Mouse (Mus musculus) brain, adult 2 months (tissue): ENCODE data around the gene Ak4.
"Not testable (repeated sequence)": the region's sequence is repeated elsewhere in the genome, so short reads cannot be mapped to it uniquely, and the experiment has no call there.

Experiments used
- DNase-seq: peaks from one replicate; pipeline ENCODE4 v3.0.0; 2011; ENCODE audit warnings: low read depth, low spot score

The Ak4 gene

GRCm38 (mm10) chr4:101419151-101419910, at the start of gene Ak4:
Ak4 (plus strand) TSS chr4:101419277.
- DNase-seq = peak; percentile 76

DNA sequence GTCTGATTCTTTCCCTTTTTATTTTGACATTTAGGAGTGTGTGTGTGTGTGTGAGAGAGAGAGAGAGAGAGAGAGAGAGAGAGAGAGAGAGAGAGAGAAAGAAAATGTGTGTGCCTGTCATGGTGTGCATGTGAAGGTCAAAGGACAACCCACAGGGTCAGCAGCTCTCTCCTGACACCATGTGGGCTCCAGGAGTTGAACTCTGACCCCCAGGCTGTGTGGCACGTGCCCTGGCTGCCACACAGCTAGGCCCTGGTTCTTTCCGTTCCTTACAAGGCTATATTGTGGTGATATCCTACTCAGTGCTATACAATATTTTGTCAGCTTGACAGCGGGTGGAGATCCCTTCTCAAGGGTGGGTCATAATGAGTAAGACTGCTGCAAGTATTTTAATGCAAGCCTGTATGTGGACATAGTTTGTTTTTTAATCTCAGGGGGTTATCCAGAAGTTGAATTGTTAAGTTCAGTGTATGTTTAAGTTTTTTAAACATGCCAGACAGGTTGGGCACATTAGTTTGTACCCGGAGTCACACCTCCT, 49.3 kb upstream of the Ak4 start:
- DNase-seq = no peak

- DNase-seq = no peak
These were observed 46.8 kb upstream of the Ak4 start for GRCm38 (mm10) chr4:101372283-101372682.

- no peak for DNase-seq
These were observed 46.3 kb upstream of the Ak4 start for GRCm38 (mm10) chr4:101372751-101373150.

DNA sequence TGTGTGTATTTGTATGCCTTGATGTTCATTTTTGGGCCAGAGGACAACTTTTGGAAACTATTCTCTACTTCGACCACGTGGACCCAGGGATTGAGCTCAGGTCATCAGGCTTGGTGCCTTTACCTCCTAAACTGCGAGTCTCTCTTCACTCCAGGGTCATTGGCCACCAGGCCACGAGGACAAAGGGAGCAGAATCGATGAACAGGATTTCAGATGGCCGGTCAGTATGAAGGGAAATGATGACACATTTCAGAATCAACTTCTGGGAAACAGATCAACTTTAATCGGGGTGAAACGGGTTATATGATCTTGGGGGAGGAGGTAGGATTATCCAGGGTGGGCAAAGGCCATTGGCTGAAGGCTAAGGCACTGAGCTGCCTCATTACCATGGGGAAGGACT, 45.0 kb upstream of the Ak4 start:
- DNase-seq = no peak

DNA sequence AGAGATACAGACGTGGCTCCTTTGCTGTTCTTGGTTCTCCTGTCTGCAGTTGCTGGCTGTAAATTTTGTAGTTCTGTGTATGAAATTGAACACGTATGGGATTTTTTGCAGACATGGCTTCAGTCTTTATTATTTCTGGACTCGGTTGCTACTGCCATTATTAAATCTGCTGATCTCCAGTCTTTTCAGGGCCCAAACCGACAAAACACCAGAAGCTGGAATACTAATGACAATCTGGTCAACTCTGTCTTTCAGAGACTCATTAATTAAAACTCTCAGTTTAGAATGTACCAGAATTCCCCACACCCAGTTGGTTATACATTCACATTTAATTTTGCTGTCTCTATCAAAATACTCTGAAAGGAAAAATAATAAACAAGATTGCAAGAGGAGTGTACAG, 42.2 kb upstream of the Ak4 start:
- DNase-seq = no peak

GRCm38 (mm10) chr4:101378241-101378640, 40.8 kb upstream of the Ak4 start:
- DNase-seq = no peak

- DNase-seq = no peak
These were observed 40.3 kb upstream of the Ak4 start for GRCm38 (mm10) chr4:101378778-101379177.

- peak; percentile 71 for DNase-seq
These were observed 34.1 kb upstream of the Ak4 start for GRCm38 (mm10) chr4:101385002-101385401.

DNA sequence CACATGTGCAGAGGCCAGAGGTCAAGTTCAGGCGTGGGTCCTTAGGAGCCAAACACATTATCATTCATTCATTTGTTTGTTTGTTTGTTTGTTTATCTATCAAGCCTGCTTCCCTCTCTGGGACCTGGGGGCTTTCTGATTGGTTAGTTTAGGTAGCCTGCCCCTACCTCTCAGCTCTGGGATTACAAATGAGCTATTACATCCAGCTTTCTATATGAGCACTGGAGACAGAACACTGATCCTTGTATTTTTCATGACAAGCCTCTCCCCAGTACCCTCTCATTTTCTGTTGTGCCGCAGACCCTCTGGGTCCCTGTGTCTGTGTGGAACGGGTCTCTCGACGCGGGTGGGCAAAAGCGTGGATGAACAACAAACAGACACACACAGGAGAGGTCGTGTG, 30.8 kb upstream of the Ak4 start:
- DNase-seq = no peak

DNA sequence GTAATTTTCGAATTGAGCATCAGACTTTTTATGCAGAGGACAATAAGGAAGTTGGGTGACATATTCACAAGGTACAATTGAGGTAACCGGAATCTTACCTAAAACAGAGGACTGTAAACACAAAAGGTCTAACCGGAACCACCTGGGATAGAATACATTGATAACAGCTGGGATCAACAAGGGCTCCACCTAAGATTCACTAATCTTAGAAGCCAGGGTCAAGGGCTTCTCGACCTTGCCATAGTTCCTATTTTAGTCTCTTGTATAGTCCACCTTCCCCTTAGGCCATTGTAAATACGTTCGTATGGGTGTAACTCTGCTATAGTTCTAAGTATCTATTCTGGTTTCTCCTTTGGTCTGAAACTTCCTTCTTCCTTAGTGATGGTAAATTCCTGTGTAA, 30.4 kb upstream of the Ak4 start:
- DNase-seq = not testable (repeated sequence)

GRCm38 (mm10) chr4:101392229-101392628, 26.8 kb upstream of the Ak4 start:
- peak; percentile 61 for DNase-seq

DNA sequence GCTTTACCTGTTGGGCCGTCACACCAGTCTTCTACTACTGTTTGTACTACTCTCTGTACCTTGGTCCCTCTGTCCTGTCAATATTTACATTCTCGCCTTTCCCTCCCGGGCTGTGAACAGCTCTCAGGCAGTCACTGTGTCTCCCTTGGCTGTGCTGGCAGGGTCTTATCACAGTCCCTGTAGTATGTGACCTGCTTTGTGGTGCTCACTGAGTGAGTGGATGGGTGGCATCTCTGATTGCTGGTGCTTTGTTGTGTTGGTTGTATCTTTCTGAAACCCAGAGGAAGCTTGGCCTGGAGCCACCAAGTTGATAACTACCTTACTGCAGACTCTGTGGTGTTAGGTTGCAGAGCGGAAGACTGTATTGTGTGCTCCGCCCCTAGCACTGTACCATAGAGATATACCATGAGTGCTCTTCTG, 25.8 kb upstream of the Ak4 start:
- DNase-seq = no peak

- no peak for DNase-seq
These were observed 24.0 kb upstream of the Ak4 start for GRCm38 (mm10) chr4:101395021-101395533.

DNA sequence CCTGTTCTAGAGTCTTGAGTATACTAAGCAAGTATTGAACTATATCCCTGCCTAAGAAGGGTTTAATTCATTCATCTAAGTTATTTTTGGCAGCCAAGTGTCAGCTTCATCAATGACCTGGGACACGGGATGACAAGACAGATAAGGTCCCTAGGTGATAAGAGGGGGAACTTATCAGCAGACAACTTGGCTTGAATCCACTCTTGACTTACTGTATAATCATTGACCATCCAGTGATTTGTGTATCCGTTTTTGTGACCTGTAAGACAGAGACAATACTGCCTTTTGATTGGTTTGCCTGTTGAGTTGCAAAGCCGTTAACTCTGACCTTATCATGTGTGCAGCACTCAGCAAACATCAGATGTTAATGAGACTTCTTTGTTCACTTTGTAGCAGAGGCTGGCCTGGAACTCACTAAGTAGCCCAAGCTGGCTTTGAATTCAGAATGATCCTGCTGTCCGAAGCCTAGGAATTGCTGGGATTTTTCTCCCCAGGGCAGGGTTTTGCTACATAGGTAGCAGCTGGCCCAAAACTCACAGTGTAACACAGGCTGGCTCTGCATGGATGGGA, 19.0 kb upstream of the Ak4 start:
- no peak for DNase-seq

DNA sequence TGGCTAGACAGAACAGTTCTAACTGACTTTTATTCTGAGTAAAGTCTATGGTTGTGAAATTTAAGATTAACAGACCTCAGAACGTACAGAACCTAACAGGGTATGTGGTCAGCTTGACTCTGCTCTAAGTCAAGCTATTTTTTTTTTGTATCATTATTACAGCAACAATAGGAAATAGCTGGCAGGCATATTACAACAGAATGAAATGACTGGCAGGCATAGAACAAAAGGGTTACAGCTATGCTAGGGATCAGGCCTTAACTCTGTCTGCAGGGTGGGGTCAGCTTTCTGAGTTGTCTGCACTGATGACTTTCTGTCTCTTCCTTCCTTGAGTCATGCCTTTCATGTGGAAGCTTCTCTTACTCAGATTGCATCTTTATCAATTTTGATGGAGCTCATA, 17.1 kb upstream of the Ak4 start:
- no peak for DNase-seq

DNA sequence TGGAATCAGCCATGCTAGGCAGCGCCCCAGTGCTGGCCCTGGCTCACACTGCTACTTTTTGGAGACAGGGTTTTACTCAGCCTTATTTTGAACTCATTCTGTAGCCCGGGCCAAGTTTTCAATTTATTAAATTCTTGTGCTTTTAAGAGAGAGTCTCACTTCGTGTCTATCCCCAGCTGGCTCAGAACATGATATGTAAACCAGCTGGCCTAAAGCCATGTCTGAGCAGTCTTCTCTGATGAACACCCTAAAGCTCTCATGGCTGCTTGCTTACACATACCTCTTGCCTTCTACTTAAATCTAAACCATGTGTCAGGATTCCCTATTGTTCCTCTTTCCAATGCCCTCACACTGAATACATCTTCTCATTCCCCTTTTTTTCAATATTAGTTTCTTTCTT, 14.2 kb upstream of the Ak4 start:
- peak; percentile 67 for DNase-seq

- DNase-seq = no peak
These were observed 12.5 kb upstream of the Ak4 start for GRCm38 (mm10) chr4:101406411-101407196.

- DNase-seq = peak; percentile 64
These were observed 2.1 kb upstream of the Ak4 start for GRCm38 (mm10) chr4:101416966-101417365.

DNA sequence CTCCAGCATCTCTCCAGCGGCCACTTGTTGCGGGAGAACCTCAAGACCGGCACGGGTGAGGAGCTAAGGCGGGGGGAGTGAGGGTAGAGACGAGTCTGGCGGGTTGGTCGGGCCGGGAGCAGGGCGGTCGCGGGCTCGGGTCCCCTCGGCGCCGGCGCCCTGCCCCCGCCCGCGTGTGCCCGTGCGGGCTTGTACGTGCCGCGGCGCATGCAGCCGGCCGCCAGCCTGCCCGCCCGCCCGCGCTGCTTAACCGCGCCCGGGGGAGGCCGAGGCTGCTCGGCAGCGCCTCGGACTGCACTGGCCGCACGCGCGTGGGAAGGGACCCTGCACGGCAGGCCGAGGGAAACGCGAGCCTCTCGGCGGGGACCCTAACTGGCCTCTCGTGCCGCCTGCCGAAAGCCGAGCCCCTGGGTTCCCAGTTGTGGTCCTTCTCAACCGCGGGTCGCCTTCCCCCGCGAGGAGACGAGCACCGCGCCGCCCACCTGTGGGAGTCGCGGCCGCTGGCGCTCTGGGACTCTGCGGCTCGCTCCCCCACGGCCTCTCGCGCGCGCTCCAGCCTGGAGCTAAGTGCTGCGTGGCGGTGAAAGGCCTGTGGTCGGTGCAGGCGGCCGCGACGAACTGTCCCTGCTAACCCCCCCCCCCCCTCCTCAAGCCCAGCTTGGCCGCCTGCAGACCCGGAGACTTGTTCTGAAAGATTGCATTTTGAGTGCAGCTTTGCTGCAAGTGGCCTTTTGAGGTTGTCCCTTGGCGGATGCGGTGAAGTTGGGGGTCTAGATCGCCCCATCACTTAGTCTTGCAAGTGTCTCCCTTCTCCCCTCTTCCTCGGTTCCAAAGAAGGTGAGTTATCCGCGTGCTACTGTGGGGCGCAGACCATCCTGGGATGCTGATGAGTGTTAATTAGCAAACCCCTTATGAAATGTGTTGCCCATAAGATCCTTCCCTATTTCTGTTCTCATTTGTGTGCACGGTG, 1.1 kb downstream of the Ak4 start:
- DNase-seq = no peak

DNA sequence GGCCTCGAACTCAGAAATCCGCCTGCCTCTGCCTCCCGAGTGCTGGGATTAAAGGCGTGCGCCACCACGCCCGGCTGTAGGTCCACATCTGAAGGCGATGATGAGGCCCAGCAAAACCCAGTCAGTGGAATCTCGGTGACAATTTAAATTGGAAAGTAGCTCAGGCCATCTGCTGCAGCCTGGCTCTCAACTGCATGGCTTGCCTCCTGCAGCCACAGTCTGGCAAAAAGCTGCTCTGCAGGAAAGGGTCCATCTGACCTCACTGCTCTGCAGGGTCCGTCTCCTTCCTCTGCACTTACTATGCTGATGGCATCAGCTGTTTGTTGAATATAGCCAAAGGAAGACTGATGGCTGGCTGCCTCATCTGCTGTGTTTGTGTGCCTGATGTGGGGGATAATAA, 3.9 kb downstream of the Ak4 start:
- peak; percentile 96 for DNase-seq
